Mouse (Mus musculus) ovary, postnatal 14 days (tissue): ENCODE measurements at regions not wholly inside any gene's neighbourhood (a gene's known extent, or its start where the extent isn't known, plus 50 kb on each side); places are given as distances from the start of the nearest gene placed in this dataset.
A peak's percentile ranks its signal among the peaks of the same experiment; 100 is the strongest.

Experiments
- DNase-seq: peaks from one replicate; pipeline ENCODE4 v3.0.0; 2022; ENCODE audit warnings: low spot score

GRCm38 (mm10) chr12:16477572-16477971 lies 133.2 kb downstream of the Lpin1 start:
- no peak for DNase-seq

- peak; percentile 4 for DNase-seq
Observed at GRCm38 (mm10) chr12:16474361-16475080, 136.2 kb downstream of the Lpin1 start.

- no peak for DNase-seq
Observed at GRCm38 (mm10) chr12:16457419-16457818, 153.3 kb downstream of the Lpin1 start.

GRCm38 (mm10) chr12:16450771-16451435 lies 159.9 kb downstream of the Lpin1 start:
- DNase-seq: no peak

- no peak for DNase-seq
Observed at GRCm38 (mm10) chr12:16438717-16439116, 172.0 kb downstream of the Lpin1 start.

GRCm38 (mm10) chr12:16436961-16437360 lies 173.8 kb downstream of the Lpin1 start:
- no peak for DNase-seq

GRCm38 (mm10) chr12:16436255-16436654 lies 174.5 kb downstream of the Lpin1 start:
- no peak for DNase-seq

- DNase-seq: no peak
Observed at GRCm38 (mm10) chr12:16434739-16435138, 176.0 kb downstream of the Lpin1 start.

- DNase-seq: no peak
Observed at GRCm38 (mm10) chr12:16434225-16434624, 176.5 kb downstream of the Lpin1 start.

GRCm38 (mm10) chr12:16425980-16426379 lies 184.8 kb downstream of the Lpin1 start:
- DNase-seq: no peak

GRCm38 (mm10) chr12:16424526-16424925 lies 186.2 kb downstream of the Lpin1 start:
- DNase-seq: no peak

GRCm38 (mm10) chr12:16395720-16396119 lies 215.0 kb downstream of the Lpin1 start:
- DNase-seq: no peak

GRCm38 (mm10) chr12:16392851-16393250 lies 217.9 kb downstream of the Lpin1 start:
- no peak for DNase-seq

GRCm38 (mm10) chr12:16391630-16392269 lies 219.0 kb downstream of the Lpin1 start:
- no peak for DNase-seq

- DNase-seq: no peak
Observed at GRCm38 (mm10) chr12:16391163-16391562, 219.6 kb downstream of the Lpin1 start.

GRCm38 (mm10) chr12:16387035-16387434 lies 223.7 kb downstream of the Lpin1 start:
- DNase-seq: no peak

- no peak for DNase-seq
Observed at GRCm38 (mm10) chr12:16384396-16384795, 226.4 kb downstream of the Lpin1 start.

GRCm38 (mm10) chr12:16383499-16383935 lies 227.2 kb downstream of the Lpin1 start:
- no peak for DNase-seq

GRCm38 (mm10) chr12:16382417-16382988 lies 228.3 kb downstream of the Lpin1 start:
- no peak for DNase-seq

- no peak for DNase-seq
Observed at GRCm38 (mm10) chr12:16381026-16381425, 229.7 kb downstream of the Lpin1 start.

GRCm38 (mm10) chr12:16380346-16380745 lies 230.4 kb downstream of the Lpin1 start:
- no peak for DNase-seq

GRCm38 (mm10) chr12:16379415-16379814 lies 231.4 kb downstream of the Lpin1 start:
- DNase-seq: no peak

GRCm38 (mm10) chr12:16378501-16378900 lies 232.3 kb downstream of the Lpin1 start:
- no peak for DNase-seq
